Mouse (Mus musculus) liver, postnatal 0 days (tissue): ENCODE measurements around the gene Hist1h2bf. TPM values are rescaled to one million over a fixed set of nuclear protein-coding genes. Genes with fewer than 3 reads are reported as not detected.
"Not testable (repeated sequence)": the region's sequence is repeated elsewhere in the genome, so short reads cannot be mapped to it uniquely, and the experiment has no call there.

Experiments
- ATAC-seq: fragments of 200-750 bp; cut with Nextera tagmentation; 2 replicates; pipeline ENCODE4 v1.8.0; 2017; ENCODE audit warnings: mild to moderate bottlenecking, moderate library complexity
- DNase-seq: peaks from one replicate; pipeline ENCODE4 v3.0.0-alpha.2; 2016
- H3K27ac ChIP-seq: fragments of 300-500 bp; sonication (generic); 2 replicates; pipeline ENCODE4 v1.5.1; 2014; ENCODE audit warnings: antibody characterized with exemption, moderate library complexity, mild to moderate bottlenecking, low read depth
- H3K27me3 ChIP-seq: fragments of 300-500 bp; sonication (generic); 2 replicates; pipeline ENCODE4 v1.6.1; 2014; ENCODE audit warnings: low read length, control low read depth, mixed read lengths; ENCODE audit not compliant: insufficient read depth
- H3K36me3 ChIP-seq: fragments of 300-500 bp; sonication (generic); replicated peaks from 2 replicates; pipeline ENCODE4 v1.6.1; 2014; ENCODE audit warnings: mild to moderate bottlenecking, control low read depth, low read length, moderate library complexity, mixed read lengths; ENCODE audit not compliant: insufficient read depth
- H3K4me1 ChIP-seq: fragments of 300-500 bp; sonication (generic); 2 replicates; pipeline ENCODE4 v1.6.1; 2014; ENCODE audit warnings: antibody characterized with exemption, mild to moderate bottlenecking, control low read depth; ENCODE audit not compliant: insufficient read depth
- H3K4me2 ChIP-seq: fragments of 300-500 bp; sonication (generic); 2 replicates; pipeline ENCODE4 v1.6.1; 2014; ENCODE audit warnings: low read depth, mild to moderate bottlenecking, low read length, moderate library complexity, mixed read lengths
- H3K4me3 ChIP-seq: fragments of 300-500 bp; sonication (generic); 2 replicates; pipeline ENCODE4 v1.5.1; 2014; ENCODE audit warnings: low read depth, low read length
- H3K9ac ChIP-seq: fragments of 300-500 bp; sonication (generic); replicated peaks from 2 replicates; pipeline ENCODE4 v1.6.1; 2014; ENCODE audit warnings: mild to moderate bottlenecking, moderate library complexity
- H3K9me3 ChIP-seq: fragments of 300-500 bp; sonication (generic); 2 replicates; pipeline ENCODE4 v1.6.1; 2016; ENCODE audit warnings: mild to moderate bottlenecking, control low read depth, low read length, mixed read lengths
- CTCF ChIP-seq: sonication (generic); IDR thresholded peaks from 2 replicates; pipeline ENCODE4 v1.5.1; 2016; ENCODE audit warnings: antibody characterized with exemption, low read depth
- EP300 ChIP-seq: IDR thresholded peaks from 2 replicates; pipeline ENCODE4 v1.6.1; 2016; ENCODE audit warnings: antibody characterized with exemption, low read depth, mild to moderate bottlenecking
- WGBS: fragments of 180-500 bp; shearing (Covaris S2); extraction: QIAGEN DNeasy Blood & Tissue Kit; methylation state at CpG from one replicate; pipeline ENCODE4 v1.1.7; 2014; ENCODE audit not compliant: insufficient replicate concordance; 5-methylcytosine and 5-hydroxymethylcytosine counted together
- polyA plus RNA-seq: library from polyadenylated mRNA; unstranded; fragments of >200 nt; fragmentation: Nextera tagmentation; extraction: Ambion mirVana; gene quantifications from 2 replicates; pipeline ENCODE4 v1.2.1, GENCODE M21; 2015

Hist1h2bf gene
- polyA plus RNA-seq, 1 experiment from 2014 or later = 5.8 TPM

GRCm38 (mm10) chr13:23535137-23536075 is 38.6 kb downstream of the Hist1h2bf start, which contains the start of gene Hist1h3g:
Gene Hist1h3g (plus strand): TSS chr13:23535422.
- TF ChIP-seq CTCF = peak; percentile 5; the same call in 1 of the 2 replicates
- peak; percentile 25; the same call in 1 of the 2 replicates for TF ChIP-seq EP300
- not testable (repeated sequence) for H3K27me3 ChIP-seq, H3K9me3 ChIP-seq, H3K36me3 ChIP-seq
- Histone ChIP-seq H3K4me3 (peak within 1 kb of the TSS; percentile 66), H3K9ac (peak within 1 kb of the TSS; percentile 87), H3K27ac (peak within 1 kb of the TSS; percentile 99), H3K4me1 (peaks cover 18% of the 10 kb centered on the region), H3K4me2 (peak within 1 kb of the TSS; percentile 80)
- WGBS = under 1% methylated on average over 49 of the region's 62 CpGs
- peak; percentile 91 for DNase-seq
- peak; percentile 82 for ATAC-seq

GRCm38 (mm10) chr13:23534368-23535131 is 39.4 kb downstream of the Hist1h2bf start:
- H3K4me1 ChIP-seq = peaks cover 20% of the 10 kb centered on the region
- H3K4me2 ChIP-seq = peak overlapping the region; percentile 80
- no peaks in the 10 kb centered on the region for H3K36me3 ChIP-seq
- peak overlapping the region; percentile 87 for H3K9ac ChIP-seq
- under 1% methylated on average over 15 of the region's 15 CpGs for WGBS
- ATAC-seq (peak; percentile 40), DNase-seq (peak; percentile 47)
- no peaks in the 10 kb centered on the region for H3K27me3 ChIP-seq
- peak overlapping the region; percentile 99 for H3K27ac ChIP-seq
- no peaks in the 10 kb centered on the region for H3K9me3 ChIP-seq
- no peak; the same call in none of the 2 replicates for TF ChIP-seq EP300
- TF ChIP-seq CTCF = no peak
- peak overlapping the region; percentile 66 for H3K4me3 ChIP-seq

GRCm38 (mm10) chr13:23533560-23534367 is 40.2 kb downstream of the Hist1h2bf start, which contains the start of gene Hist1h2af:
Gene Hist1h2af (plus strand): TSS chr13:23533906.
- ATAC-seq (peak; percentile 33), DNase-seq (peak; percentile 83)
- Histone ChIP-seq H3K4me3 (peak within 1 kb of the TSS; percentile 66), H3K4me1 (peaks cover 20% of the 10 kb centered on the region), H3K27ac (peak within 1 kb of the TSS; percentile 99), H3K4me2 (peak within 1 kb of the TSS; percentile 80), H3K9ac (peak within 1 kb of the TSS; percentile 87)
- not testable (repeated sequence) for H3K27me3 ChIP-seq, H3K36me3 ChIP-seq, H3K9me3 ChIP-seq
- peak; percentile 51; the same call in 1 of the 2 replicates for TF ChIP-seq EP300
- 0% methylated on average over 23 of the region's 53 CpGs for WGBS

- ATAC-seq (no peak), DNase-seq (peak; percentile 38)
- WGBS = 16% methylated on average over 9 of the region's 9 CpGs
- H3K9ac ChIP-seq = peak overlapping the region; percentile 87
- H3K27me3 ChIP-seq = no peaks in the 10 kb centered on the region
- H3K27ac ChIP-seq = peak overlapping the region; percentile 99
- H3K9me3 ChIP-seq = no peaks in the 10 kb centered on the region
- peak overlapping the region; percentile 80 for H3K4me2 ChIP-seq
- TF ChIP-seq CTCF (no peak), EP300 (no peak)
- peak overlapping the region; percentile 66 for H3K4me3 ChIP-seq
- H3K36me3 ChIP-seq = no peaks in the 10 kb centered on the region
- H3K4me1 ChIP-seq = peaks cover 20% of the 10 kb centered on the region
Measured at GRCm38 (mm10) chr13:23532262-23533075, 41.5 kb downstream of the Hist1h2bf start.
